Mouse (Mus musculus): ENCODE measurements around the gene Pla2g2d.

Pla2g2d gene

DNA sequence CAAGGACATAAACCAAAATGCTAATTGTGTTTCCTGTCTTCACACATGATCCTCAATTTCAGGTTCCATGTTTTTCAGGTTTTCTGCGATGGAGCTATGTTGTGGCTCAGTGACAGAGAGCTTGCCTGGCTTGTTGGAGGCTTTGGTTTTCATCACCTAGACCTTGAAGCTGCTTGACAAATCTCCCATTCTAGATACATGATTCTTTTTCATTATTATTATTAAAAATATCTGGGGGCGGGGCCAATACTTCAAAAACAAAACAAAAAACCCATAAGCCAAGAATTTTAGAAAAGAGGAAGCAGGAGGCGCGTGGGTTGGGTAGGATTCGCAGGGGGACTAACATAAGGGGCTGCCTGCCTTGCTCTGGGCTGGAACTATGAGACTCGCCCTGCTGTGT, at the start of gene Pla2g2d:
TSS of gene Pla2g2d (plus strand) at position 301 of the 400 bp plus-strand sequence.
- DNase-seq, result no peak

DNA sequence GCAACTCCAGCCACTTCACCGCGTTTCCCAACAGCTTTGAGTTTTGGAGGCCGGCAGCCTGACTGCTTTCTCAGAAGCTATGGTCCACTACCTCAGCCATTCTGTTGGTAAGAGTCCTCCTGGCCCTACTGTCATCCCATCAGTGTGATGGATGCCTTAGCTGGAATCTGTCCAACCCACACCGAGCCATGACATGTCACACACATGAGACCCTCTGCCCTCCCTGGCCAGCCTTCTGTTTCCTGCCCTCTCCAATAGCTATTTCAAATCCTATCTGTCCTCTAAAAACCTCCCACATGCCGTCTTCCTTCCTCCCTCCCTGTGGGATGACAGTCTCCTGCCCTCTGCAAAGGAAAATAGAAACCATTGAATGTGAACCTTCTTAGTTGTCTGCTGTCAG, 49.8 kb upstream of the Pla2g2d start:
- DNase-seq, result peak; percentile 52

DNA sequence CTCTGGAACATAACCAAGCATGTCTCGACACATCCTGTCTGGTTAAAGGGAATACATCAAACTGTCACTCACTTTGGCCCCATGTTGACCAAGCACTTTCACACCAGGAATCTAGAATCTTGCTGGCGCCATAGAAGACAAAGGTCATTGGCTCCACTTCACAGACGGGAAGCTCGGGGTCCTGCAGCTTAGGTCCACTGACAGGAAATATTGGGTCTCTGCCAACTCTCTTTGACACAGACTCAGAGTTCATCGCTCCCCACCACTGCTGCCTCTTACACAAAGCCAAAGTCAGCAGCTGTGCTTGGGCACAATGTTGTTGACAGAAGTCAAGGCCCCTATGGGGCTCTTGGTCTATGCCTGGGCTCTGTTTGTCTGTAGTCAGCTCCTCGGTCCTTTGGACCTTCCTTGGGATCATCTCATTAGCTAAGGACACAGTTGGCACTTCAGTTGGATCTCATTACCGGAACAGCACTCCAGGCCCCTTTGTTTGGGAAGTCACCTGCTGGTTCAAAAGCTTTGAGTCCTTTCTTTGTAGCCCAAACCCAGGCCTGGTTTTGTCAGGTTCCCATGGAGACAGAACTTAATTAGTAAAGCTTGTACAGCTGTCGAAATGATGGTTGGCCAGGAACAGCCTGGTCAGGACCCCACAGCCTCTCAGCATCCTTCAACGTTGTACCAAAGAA, 46.4 kb upstream of the Pla2g2d start:
- DNase-seq, result peak; percentile 93

DNA sequence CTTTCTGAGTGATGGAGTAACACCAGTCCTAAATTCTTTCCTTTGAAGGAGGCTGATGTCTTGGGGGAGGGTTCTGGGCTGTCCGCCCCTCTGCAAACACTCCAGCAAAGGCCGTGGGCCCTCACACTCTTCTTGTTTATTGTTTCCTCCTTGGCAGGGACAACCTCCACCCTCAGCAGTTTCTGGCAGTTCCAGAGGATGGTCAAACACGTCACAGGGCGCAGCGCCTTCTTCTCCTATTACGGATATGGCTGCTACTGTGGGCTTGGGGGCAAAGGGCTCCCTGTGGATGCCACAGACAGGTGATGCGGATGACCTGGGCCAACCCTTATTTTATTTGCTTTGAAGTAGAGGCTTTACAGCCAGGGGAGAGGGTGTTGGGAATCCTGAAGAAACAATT, 41.4 kb upstream of the Pla2g2d start:
- peak; percentile 56 for DNase-seq

DNA sequence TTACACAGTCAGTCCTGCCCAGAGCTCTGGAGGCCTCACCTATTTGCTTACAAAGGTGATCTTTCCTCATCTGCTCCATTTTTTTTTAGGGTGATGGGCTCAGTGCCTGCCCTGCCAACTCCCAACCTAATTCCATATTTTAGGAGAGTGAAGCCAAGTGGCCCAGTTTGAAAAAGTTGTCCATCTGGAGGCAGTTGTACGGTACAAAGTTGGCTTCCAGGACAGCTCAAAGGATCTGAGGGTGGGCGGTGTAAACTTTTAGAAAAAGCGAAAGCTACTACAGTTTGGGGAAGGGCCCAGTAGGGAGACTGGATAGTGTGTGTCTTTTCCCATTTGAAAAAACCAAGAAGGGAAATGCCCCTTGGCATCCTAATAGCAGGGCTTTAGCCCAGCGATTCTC, 40.7 kb upstream of the Pla2g2d start:
- DNase-seq, result no peak

DNA sequence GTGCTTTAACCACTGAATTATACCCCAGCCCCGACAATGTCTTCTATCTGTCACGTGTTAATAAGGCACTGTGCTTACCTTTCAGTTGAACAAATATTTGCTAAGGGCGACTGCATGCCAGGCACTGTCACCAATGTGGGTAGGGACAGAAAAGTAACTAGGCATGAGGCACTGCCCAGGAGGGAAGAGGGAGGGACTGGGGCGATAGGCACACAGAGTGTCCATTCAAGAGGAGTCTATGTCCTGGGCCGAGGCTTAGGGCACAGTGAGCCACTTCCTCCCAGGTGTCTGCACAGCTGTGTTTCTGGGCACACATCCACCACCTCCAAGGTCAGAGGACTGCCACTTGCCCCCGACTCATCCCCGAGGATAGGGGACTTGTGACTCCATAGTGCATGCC, 38.5 kb upstream of the Pla2g2d start, which contains the start of gene Ubxn10:
TSS of gene Ubxn10 (minus strand) at position 137 of the 400 bp plus-strand sequence.
- DNase-seq, result no peak

DNA sequence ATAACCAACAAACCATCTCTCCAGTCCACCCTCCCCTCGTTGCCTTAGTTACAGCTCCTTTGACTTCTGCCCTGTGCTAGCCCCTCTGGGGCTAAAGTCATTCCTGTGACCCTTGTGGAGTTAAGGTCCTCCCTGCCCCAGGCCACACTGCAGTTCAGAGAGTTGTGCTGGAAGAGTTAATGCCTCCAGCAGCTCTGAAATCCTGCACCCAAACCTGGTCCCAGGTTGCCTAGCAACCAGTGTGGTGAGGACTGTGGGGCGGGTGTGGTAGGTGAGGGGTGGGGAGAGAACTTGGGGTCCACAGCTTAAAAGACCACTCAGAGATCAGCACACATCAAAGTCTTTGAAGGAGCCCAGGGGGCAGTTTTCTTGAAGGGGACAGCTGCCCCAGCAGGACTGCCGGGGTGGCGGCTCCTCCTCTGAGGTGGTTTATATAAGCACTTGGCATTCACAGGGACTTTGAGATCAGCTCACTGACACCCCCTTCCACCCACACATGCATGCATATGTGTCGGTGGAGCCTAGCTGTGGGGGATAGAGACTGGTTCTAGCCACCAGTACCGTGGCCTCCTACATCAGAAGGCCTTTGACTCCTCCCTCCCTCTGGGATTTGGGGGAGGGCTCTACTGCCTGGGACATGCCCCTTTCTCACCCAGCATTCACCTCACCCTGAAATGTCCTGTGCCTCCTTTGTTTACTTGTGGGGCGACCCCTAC, 36.2 kb upstream of the Pla2g2d start:
- no peak for DNase-seq

DNA sequence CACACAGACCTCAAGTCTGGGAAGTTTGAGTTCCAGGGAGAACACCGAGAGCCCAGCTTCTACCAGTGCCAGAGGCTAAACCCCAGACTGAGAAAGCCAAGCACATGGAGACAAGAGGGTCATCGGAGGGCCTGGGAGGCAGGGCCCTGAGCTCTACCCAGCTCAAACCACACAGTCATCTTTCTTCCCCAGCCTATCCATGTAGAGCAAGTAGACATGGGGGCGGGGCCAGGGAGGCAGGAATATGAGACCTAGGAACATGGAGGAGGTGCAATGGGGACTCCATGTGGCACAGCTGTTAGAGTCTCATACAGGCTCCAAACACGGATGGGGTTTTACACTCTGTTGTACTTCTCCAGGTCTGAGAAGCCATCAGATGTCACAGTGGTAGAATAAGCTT, 29.7 kb upstream of the Pla2g2d start:
- peak; percentile 59 for DNase-seq

DNA sequence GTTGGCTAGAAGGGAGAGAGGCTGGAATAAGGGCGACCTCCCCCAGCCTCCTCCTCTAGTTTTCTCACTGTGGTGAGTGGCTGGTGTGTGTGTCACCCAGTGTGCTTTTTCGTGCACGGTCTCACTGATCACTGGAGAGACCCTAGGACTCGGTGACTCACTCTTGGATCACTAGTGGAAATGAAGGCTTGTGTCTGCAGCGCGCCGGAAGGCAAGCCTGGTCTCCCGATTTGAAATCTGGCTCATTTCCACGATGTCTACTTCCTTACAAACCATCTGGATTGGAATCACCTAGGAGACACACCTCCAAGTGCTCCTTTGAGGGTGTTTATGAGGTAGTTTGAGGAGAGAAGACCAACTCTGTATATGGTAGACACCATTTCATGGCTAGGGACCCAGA, 28.7 kb upstream of the Pla2g2d start:
- no peak for DNase-seq

DNA sequence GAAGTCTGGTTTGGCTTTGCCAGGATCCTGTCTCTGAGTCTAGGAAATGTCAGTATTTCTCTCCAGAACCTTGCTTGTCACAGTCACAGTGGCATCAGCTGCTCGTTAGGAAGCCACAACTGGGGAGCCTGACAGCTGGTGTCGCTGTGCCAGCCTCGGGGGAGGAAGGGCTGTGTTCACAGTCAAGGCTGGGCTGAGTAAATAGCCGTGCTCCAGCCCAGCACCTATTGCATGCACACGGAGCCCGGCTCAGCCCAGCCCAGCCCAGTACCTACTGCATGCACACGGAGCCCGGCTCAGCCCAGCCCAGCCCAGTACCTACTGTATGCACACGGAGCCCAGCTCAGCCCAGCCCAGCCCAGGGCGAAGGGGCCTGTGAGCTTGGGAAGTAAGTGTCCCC, 27.7 kb upstream of the Pla2g2d start:
- no peak for DNase-seq

DNA sequence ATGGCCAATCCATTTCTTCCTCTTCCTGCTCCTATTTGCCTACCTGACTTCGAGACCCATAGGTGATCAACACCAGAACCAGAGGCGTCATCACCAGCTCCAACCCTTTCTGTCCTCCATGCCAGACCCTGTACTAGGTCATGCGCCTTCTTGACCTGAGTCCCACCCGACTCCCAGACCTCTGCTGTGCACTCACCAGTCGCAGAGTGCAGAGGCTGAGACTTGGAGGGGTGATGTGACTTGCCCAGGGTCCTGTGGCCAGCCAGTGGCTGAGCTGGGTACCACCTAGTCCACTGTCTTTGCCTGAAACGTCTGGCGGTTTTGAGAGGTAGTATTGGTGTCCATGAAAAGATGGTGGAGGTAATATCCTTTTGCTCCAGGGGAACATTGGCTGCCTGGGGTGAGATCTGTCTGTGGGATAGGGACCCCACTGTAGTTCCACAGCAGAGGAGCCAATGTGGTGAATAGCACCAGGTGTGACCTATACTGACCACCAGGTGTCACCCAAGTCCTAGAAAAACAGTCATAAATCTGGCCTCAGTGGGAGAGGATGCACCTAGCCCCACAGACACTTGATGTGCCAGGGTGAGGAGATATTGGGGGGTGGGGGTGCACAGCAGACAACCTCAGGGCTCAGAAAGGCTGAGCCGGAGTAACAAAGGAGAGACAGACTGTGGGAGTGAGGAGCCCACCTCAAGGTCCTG, 27.0 kb upstream of the Pla2g2d start:
- peak; percentile 68 for DNase-seq

DNA sequence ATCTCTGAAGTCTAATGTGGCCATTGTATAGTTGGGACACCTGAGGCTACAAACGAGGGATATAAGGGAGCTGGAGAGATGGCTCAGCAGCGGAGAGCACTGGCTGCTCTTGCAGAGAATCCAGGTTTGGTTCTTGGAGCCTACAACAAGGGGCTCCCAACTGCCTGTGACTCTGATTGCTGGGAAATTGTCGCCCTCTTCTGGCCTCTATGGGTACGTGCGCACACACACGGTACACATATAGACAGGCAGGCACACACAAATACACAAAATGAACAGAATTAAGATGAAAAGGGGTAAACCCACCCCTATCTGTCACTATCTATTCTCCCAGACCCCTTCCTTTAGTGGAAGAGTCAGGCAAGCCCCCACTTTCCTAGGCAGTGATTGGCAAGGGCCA, 22.9 kb upstream of the Pla2g2d start:
- no peak for DNase-seq

DNA sequence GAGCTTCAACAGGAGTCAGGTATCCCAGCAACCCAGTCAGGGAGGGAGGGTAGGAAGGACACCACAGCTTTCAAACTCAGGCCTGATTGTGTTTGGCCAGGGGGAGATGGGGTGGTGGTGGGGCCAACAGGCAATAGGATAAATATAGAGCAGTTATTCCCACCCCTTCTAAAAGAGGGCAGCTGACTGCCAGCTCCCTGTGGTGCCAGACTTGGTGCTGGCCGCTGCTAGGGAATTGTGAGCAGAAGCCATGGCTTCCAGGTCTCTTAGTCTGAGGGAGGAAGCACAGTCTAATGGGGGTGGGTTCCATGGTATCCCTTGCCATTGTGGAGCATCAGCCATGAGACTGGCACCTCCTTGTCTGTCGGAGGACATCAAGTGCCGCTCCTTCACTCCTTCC, 21.9 kb upstream of the Pla2g2d start:
- no peak for DNase-seq

DNA sequence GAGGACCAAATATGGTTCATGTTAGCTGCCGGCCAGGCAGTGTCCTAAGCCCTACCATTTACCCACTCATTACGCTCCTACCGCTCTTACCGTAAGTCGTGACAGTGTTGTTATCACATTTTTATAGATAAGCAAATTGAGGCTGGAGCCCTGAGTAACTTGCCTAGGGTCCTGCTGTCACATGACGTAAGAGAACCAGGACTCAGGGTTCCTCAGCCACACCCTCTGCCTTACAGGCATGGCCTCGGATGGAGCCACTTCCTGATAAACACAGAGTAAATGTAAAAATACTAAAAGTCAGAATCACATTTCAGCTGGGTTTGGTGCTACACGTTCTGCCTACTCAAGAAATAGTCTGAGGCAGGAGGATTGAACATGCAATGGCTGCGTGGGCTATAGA, 21.1 kb upstream of the Pla2g2d start:
- no peak for DNase-seq

DNA sequence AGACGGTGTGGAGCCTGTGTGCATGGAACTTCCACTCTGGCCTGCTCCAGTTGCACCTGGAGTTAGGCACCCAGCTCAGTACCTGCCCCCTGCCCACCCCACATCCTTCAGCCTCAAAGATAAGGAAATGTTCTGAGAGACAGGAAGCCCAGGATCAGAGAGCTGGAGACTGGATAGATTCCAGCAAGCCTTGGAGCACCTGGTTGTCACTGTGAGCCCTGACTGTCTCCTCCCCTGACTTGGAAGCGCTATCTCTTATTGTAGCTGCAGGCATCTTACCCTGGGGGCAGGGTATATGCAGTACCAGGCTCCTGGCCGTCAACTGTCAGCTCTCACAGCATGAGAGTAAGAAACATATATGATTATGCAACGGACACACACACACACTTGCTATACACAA, 20.1 kb upstream of the Pla2g2d start:
- no peak for DNase-seq

DNA sequence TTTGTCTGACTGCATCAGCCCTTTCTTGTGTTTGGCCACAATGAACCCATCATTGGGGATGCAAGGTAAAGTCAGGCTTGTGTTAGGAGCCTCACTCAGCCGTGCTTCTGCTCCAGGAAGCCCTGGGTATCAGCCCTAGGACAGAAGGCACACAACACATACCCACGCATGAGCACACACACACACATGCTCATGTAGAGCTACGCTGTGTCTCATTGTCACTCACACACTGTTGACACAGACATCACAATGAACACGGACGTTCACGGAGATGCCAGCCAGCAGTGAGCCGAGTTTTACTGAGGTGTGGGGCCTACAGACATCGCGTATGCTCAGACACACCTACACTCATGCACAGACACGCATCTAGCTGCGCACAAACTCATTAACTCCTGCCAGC, 19.6 kb upstream of the Pla2g2d start:
- DNase-seq, result no peak

DNA sequence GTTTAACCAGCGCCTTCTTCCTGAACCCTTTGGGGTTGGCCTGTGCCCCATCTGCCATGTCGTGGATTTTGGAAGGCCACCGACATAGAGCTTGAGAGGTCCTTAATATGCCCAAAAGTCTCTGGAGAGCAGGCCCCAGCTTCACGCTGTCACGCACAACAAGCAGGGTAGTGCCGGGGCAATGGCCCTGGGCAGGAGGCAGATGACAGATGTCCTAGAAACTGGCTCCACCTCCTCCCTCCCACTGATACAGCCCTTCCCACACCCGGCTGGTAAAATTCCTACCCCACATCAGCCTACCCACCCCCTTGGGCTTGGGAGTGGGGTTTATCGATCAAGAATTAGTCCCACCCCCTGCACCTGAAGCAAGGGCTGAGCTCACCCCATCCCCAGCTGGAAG, 18.1 kb upstream of the Pla2g2d start, which contains the start of gene Pla2g2f:
TSS of gene Pla2g2f (minus strand) at position 211 of the 400 bp plus-strand sequence.
- no peak for DNase-seq

DNA sequence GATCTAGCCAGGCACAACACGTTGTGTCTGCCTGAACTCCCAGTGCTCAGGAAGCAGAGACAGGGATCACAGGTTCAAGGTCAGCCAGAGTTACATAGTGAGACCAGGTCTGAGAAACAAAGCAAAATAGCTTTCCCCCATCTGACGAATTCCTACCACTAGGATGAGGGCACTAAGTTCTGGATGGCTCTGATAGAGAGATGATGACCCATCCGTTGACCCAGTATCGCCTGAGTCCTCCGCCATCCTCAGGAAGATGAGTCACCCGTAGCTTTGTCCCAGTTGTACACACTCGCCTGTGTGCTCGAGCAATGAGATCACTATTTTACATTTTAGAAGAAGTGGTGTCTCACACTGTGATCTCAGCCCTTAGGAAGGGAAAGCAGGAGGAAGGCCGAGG, 13.3 kb upstream of the Pla2g2d start:
- DNase-seq, result no peak

DNA sequence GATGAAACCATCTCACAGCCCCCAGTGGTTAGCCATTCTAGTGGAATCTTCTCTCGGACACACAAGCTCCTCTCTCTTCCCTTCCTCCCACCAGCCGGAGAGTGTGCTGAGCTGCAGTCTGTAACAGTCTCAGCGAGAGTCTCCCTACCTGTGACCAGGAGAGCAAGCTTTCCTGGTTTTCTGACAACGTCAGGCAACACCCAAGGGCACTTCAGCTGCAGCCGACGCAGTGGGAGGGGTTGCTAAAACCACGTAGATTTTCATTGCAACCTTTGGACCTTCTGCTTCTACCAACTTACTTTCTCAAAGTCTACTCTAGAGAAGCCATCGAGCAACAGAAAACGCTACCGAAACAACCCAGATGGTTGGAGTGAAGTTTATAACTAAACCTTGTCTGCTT, 3.6 kb upstream of the Pla2g2d start:
- DNase-seq, result peak; percentile 40

DNA sequence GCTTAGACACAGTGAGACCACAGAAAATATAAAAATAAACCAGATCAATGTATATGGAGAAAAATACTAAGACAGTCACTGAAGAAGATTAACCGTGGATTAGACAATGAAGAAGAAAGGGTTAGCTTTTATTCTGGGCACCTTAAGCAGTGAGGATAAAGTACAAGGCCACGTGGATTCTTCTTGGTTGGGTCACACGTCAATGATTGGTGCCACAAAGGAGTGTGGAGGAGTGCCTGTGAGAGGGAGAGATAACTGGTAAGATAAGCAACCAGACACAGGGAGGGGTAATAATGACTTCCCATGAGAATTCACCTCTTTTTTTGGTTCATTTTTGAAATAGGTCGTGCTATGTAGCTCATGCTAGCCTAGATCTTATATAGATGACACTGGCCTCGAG, 3.1 kb upstream of the Pla2g2d start:
- DNase-seq, result no peak

DNA sequence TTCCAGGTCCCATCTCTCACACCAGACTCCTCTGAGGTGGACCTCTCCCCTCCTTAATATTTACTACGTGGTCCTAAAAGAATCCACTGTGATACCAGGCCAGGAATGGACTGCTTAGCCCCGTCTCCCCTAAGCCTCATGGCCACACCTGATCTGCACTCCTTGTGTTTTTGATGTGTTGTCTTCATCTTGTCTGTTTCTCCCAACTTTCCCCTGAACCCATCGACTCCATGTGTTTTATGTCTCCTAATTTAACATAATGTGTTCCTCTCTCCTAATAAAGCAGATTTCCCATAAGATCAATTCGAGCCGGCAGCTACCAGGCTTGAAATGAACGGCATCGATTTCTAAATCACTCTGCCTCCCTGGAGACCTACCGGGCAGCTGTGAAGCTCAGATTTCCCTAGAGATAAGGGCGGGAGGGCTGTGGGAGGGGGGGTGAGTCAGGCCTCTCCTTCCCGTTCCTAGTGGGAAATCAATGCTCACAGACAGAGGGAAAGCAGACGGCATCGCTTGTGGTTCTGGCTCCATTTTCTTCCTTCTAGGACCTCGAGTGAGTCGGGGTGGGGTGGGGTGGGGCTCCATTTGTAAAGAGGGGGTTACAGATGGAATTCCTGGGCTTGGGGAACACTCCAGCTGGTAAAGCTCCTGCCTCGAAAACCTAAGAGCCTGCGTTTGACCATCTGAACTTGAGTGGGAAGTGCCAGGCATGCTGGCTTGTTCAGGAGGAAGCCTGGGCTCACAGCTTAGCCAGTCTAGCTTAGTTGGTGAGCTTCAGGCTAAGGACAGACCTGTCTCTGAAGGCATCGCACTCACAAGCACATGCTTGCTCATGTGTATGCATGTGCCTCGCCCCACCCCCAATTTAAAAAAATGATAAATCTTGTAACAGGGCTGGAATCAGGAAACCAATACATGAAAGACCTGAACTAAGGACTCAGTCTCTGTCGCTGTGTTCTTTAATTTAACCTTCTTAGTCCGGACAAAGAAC, 2.2 kb downstream of the Pla2g2d start:
- DNase-seq, result no peak

DNA sequence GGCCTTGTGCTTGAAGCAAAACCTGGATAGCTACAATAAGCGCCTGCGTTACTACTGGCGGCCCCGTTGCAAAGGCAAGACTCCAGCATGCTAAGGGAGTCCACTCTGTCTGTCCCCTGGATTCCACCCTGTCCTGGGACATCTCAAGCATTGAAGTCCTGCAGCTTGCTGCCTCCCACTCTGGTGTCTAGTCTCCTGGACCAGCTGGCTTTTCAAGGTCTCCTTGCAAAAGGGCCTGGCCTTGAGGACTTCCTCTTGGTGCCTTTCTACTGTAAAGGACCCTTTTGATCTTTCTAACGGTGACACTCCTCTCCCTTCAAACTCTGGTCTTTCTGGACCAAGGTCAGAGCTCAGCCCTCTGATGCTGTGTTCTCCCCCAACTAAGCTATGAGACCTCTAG, 4.8 kb downstream of the Pla2g2d start:
- DNase-seq, result no peak

DNA sequence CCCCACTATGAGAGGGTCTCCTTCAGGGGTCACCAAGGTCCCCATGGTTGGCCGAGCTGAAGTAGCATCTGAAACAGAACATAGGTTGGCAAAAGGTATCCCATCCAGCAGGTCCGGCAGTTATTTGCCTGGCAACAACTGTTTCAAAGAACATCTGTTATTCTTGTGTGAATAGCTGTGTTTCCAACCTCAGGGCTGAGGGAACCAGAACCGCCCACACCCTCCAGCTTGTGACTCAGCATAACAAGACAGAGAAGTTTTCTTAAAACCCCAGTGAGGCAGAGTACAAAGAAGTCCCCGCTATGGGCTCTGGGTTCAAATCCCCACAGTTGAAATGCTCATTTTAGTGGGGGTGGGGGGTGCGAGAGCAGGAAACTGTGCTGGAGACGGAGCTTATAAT, 6.6 kb downstream of the Pla2g2d start:
- DNase-seq, result no peak

All from kidney, adult 9 months (tissue).